Mouse (Mus musculus): Measurements from ENCODE around the gene Atp2a2. TPM values are rescaled to one million over a fixed set of nuclear protein-coding genes. Genes with fewer than 3 reads are reported as not detected.
"Not testable (repeated sequence)": the region's sequence is repeated elsewhere in the genome, so short reads cannot be mapped to it uniquely, and the experiment has no call there.

The Atp2a2 gene
- polyA plus RNA-seq, 1 experiment: 94.2 TPM

DNA sequence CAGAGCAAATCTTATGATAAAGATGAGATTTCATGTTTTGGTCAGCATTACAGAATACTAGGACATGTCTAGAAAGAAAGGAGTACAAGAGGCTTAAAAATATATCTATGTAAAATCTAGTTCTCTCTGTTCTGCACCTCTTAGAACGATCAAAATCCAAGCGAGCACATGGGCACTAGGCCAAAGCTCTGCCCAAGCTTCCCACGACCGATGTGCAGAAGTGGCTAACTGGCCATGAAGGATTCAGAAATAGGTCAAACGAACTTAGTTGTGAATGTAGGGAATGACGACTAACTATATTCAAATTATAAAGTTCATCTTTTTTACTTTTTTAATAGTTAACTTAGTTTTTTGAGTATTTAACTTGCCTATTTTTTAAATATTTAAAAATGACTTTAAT lies 14.2 kb downstream of the Atp2a2 start:
- Histone ChIP-seq H3K27me3 (replicated peaks; ENCODE audit: control insufficient read depth, insufficient read depth, low read length) (no peaks in the 10 kb centered on the region), H3K4me1 (ENCODE audit: control insufficient read depth, insufficient read depth, low read length) (peaks cover 2% of the 10 kb centered on the region), H3K36me3 (ENCODE audit: control insufficient read depth, insufficient read depth, low read length) (peaks cover 29% of the 10 kb centered on the region), H3K4me3 (ENCODE audit: insufficient read depth, low read depth, low read length) (no peak overlapping the region), H3K27ac (ENCODE audit: insufficient read depth, low read depth, low read length) (no peak overlapping the region)
- DNase-seq: peak; percentile 62
- 39% methylated on average over 6 of the region's 6 CpGs for WGBS
- TF ChIP-seq POLR2A (IDR thresholded peaks at IDR 0.05; ENCODE audit: low read depth, low read length): no peak
- no peak for TF ChIP-seq CTCF (conservative IDR thresholded peaks at IDR 0.05; ENCODE audit: insufficient read depth, insufficient read length, low read depth, low read length)

DNA sequence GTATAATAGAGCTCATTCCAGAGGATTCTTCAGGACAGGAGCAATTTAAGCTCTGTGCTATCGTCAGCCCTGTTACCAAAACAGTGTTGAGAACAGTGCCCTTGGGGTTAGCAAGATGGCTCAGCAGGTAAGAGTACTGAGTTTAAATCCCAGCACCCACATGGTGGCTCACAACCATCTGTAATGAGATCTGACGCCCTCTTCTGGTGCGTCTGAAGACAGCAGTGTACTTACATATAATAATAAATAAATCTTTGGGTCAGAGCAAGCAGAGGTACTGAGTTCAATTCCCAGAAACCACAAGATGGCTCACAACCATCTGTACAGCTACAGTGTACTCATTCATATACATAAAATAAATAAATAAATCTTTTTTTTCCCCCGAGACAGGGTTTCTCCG lies 15.8 kb downstream of the Atp2a2 start:
- H3K27ac ChIP-seq (ENCODE audit: insufficient read depth, low read depth, low read length); H3K4me1 ChIP-seq (ENCODE audit: control insufficient read depth, insufficient read depth, low read length); H3K4me3 ChIP-seq (ENCODE audit: insufficient read depth, low read depth, low read length); H3K27me3 ChIP-seq (replicated peaks; ENCODE audit: control insufficient read depth, insufficient read depth, low read length); DNase-seq: not testable (repeated sequence)
- peaks cover 28% of the 10 kb centered on the region for H3K36me3 ChIP-seq (ENCODE audit: control insufficient read depth, insufficient read depth, low read length)
- 0 out of 2 replicates have a peak, but pooled peaks have one; percentile 6 for TF ChIP-seq CTCF (conservative IDR thresholded peaks at IDR 0.05; ENCODE audit: insufficient read depth, insufficient read length, low read depth, low read length)
- WGBS: 80% methylated on average over 5 of the region's 5 CpGs

DNA sequence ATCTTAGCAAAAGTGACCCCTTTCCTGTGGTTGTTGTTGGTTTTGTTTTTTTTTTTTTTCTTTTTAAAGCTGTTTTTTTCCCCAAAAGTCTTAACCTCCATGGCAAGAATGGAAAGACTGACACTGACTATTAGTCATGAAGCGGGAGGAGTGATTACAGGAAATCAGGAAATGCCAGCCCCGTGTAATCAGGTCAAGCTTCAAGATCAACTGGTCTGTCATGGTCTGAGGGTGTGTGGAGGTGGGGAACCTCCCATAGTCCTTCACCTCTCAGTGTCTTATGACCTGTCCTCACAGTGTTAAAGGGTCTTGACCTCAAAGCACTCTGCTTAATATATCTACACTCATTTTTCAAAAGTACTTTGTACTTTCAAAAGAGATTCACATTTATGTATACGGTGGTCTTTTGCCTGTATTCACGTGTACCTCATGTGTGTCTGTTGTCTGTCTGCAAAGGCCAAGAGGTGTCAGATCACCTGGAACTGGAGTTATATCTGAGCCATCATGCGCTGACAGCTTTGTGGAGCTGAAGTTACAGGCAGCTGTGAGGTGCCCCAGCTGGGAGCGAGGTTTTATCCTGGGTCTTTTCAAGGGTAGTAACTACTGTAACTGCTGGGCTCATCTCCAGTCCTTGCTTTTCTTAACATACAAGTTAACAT lies 19.2 kb downstream of the Atp2a2 start:
- no peak overlapping the region; the same call in 1 of the 2 replicates for H3K27ac ChIP-seq (ENCODE audit: insufficient read depth, low read depth, low read length)
- no peak overlapping the region for H3K4me3 ChIP-seq (ENCODE audit: insufficient read depth, low read depth, low read length)
- no peak for DNase-seq
- H3K36me3 ChIP-seq (ENCODE audit: control insufficient read depth, insufficient read depth, low read length): peaks cover 22% of the 10 kb centered on the region
- no peak for TF ChIP-seq CTCF (conservative IDR thresholded peaks at IDR 0.05; ENCODE audit: insufficient read depth, insufficient read length, low read depth, low read length)
- no peak for TF ChIP-seq POLR2A (IDR thresholded peaks at IDR 0.05; ENCODE audit: low read depth, low read length)
- H3K4me1 ChIP-seq (ENCODE audit: control insufficient read depth, insufficient read depth, low read length): peaks cover 7% of the 10 kb centered on the region; the same call in 1 of the 2 replicates
- WGBS: 63% methylated on average over 6 of the region's 6 CpGs
- H3K27me3 ChIP-seq (replicated peaks; ENCODE audit: control insufficient read depth, insufficient read depth, low read length): no peaks in the 10 kb centered on the region

DNA sequence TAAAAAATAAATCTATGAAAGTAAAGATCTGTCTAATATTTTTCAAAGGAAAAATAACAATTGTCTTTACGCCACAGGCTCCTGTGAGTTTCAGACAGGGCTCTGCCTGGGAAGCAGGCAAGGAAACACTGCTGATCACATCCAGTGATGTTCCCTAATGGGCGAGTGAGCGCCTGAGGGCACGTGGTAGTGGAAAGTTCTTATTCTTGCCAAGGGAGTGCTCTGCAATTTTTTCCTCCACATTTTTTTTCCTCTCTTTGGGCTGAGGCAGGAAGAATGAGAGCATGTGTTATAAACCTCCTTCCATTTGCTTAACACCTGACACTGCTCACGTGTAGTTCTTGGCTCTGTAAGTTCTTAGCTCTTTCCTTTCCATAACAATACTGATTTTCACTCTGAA lies 20.2 kb downstream of the Atp2a2 start:
- peak; percentile 71 for DNase-seq
- Histone ChIP-seq H3K27ac (ENCODE audit: insufficient read depth, low read depth, low read length) (0 out of 2 replicates have a peak overlapping the region, but pooled peaks have one; percentile 4), H3K4me3 (ENCODE audit: insufficient read depth, low read depth, low read length) (no peak overlapping the region), H3K4me1 (ENCODE audit: control insufficient read depth, insufficient read depth, low read length) (peaks cover 10% of the 10 kb centered on the region), H3K36me3 (ENCODE audit: control insufficient read depth, insufficient read depth, low read length) (peaks cover 24% of the 10 kb centered on the region), H3K27me3 (replicated peaks; ENCODE audit: control insufficient read depth, insufficient read depth, low read length) (no peaks in the 10 kb centered on the region)
- TF ChIP-seq POLR2A (IDR thresholded peaks at IDR 0.05; ENCODE audit: low read depth, low read length): no peak
- no peak for TF ChIP-seq CTCF (conservative IDR thresholded peaks at IDR 0.05; ENCODE audit: insufficient read depth, insufficient read length, low read depth, low read length)
- 24% methylated on average over 5 of the region's 5 CpGs for whole genome bisulfite sequencing

- H3K36me3 ChIP-seq (ENCODE audit: control insufficient read depth, insufficient read depth, low read length): peaks cover 17% of the 10 kb centered on the region
Observed at GRCm38 (mm10) chr5:122479131-122479530, 22.9 kb downstream of the Atp2a2 start.

DNA sequence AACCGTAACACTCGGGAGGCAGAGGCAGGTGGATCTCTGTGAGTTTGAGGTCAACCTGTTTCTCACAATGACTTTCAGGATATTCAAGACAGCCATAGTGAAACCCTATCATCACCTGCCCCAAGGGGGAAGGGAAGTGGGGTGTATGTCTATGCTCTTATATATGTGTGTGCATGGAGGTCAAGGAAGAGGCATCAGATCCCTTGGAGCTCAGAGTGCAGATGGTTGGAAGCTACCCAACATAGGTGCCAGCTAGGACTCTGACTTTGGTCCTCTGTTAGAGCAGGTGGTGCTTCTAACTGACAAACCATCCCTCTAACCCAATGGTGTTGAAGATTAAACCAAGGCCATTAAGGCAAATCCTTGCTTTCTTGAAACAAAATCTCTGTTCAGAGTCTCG lies 24.5 kb downstream of the Atp2a2 start:
- H3K36me3 ChIP-seq (ENCODE audit: control insufficient read depth, insufficient read depth, low read length): peaks cover 21% of the 10 kb centered on the region
- DNase-seq: peak; percentile 44
- H3K27ac ChIP-seq (ENCODE audit: insufficient read depth, low read depth, low read length): no peak overlapping the region
- TF ChIP-seq CTCF (conservative IDR thresholded peaks at IDR 0.05; ENCODE audit: insufficient read depth, insufficient read length, low read depth, low read length): no peak
- TF ChIP-seq POLR2A (IDR thresholded peaks at IDR 0.05; ENCODE audit: low read depth, low read length): no peak
- H3K4me3 ChIP-seq (ENCODE audit: insufficient read depth, low read depth, low read length): no peak overlapping the region
- no peaks in the 10 kb centered on the region for H3K27me3 ChIP-seq (replicated peaks; ENCODE audit: control insufficient read depth, insufficient read depth, low read length)
- WGBS: 75% methylated on average over 3 of the region's 3 CpGs
- peaks cover 14% of the 10 kb centered on the region; the same call in 1 of the 2 replicates for H3K4me1 ChIP-seq (ENCODE audit: control insufficient read depth, insufficient read depth, low read length)

More at GRCm38 (mm10) chr5:122479131-122479530, 22.9 kb downstream of the Atp2a2 start:
- no peak for DNase-seq
- WGBS: 34% methylated on average over 2 of the region's 2 CpGs
- no peak for TF ChIP-seq CTCF (conservative IDR thresholded peaks at IDR 0.05; ENCODE audit: insufficient read depth, insufficient read length, low read depth, low read length)
- no peak for TF ChIP-seq POLR2A (IDR thresholded peaks at IDR 0.05; ENCODE audit: low read depth, low read length)
- H3K4me1 ChIP-seq (ENCODE audit: control insufficient read depth, insufficient read depth, low read length): peaks cover 18% of the 10 kb centered on the region
- no peak overlapping the region for H3K27ac ChIP-seq (ENCODE audit: insufficient read depth, low read depth, low read length)
- no peaks in the 10 kb centered on the region for H3K27me3 ChIP-seq (replicated peaks; ENCODE audit: control insufficient read depth, insufficient read depth, low read length)
- H3K4me3 ChIP-seq (ENCODE audit: insufficient read depth, low read depth, low read length): no peak overlapping the region

DNA sequence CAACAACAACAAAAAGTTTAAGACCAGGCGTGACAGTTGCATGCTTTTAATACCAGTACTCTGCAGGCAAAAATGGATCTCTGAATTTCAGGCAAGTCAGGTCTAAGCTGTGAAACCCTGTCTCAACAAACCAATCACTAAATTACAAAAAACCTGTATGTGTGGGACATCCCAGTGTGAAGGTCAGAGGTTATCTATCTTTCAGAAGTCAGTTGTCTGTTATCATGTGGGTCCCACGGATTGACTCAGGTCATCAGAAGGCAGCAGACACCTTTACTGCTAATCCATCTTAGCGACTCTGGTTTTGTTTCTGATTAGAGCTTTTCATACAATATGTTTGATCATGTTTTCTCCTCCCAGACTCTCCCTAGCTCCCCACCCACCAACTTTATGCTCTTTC lies 25.9 kb downstream of the Atp2a2 start:
- Histone ChIP-seq H3K27ac (ENCODE audit: insufficient read depth, low read depth, low read length) (no peak overlapping the region), H3K4me1 (ENCODE audit: control insufficient read depth, insufficient read depth, low read length) (peaks cover 14% of the 10 kb centered on the region; the same call in 1 of the 2 replicates), H3K27me3 (replicated peaks; ENCODE audit: control insufficient read depth, insufficient read depth, low read length) (no peaks in the 10 kb centered on the region), H3K4me3 (ENCODE audit: insufficient read depth, low read depth, low read length) (no peak overlapping the region), H3K36me3 (ENCODE audit: control insufficient read depth, insufficient read depth, low read length) (peaks cover 19% of the 10 kb centered on the region)
- 54% methylated on average over 3 of the region's 3 CpGs for WGBS
- DNase-seq: no peak
- TF ChIP-seq CTCF (conservative IDR thresholded peaks at IDR 0.05; ENCODE audit: insufficient read depth, insufficient read length, low read depth, low read length) (no peak), POLR2A (IDR thresholded peaks at IDR 0.05; ENCODE audit: low read depth, low read length) (no peak)

Measured in kidney, adult 2 months (tissue).